Mouse (Mus musculus) ES-E14 (cell line): ENCODE data around the gene Prpf31. TPM values are rescaled to one million over a fixed set of nuclear protein-coding genes. Genes with fewer than 3 reads are reported as not detected.

ENCODE experiments used
- DNase-seq: peaks from one replicate; pipeline ENCODE4 v3.0.0-alpha.2; 2013; ENCODE audit warnings: low read depth, low spot score
- H3K27ac ChIP-seq: 2 replicates; pipeline ENCODE4 v1.5.1; 2012; ENCODE audit warnings: low read depth, mild to moderate bottlenecking, low read length, moderate library complexity, mixed read lengths; ENCODE audit not compliant: poor library complexity, insufficient read depth, severe bottlenecking
- H3K36me3 ChIP-seq: 2 replicates; pipeline ENCODE4 v1.6.1; 2012; ENCODE audit warnings: mild to moderate bottlenecking, low read length, moderate library complexity, mixed read lengths; ENCODE audit not compliant: control insufficient read depth, poor library complexity, insufficient read depth, severe bottlenecking
- H3K4me1 ChIP-seq, 2 experiments: fragments of 150-350 bp in 1 of 2; sonication (generic) in 1 of 2; 2 replicates each; pipeline ENCODE4 v1.6.1; 2012; ENCODE audit warnings: low read length in 2 of 2, mild to moderate bottlenecking in 1 of 2, mixed read lengths in 1 of 2; ENCODE audit not compliant: control insufficient read depth in 2 of 2, insufficient read depth in 2 of 2, poor library complexity in 1 of 2
- H3K4me3 ChIP-seq, 2 experiments: fragments of 150-350 bp in 1 of 2; sonication (generic) in 1 of 2; 2 replicates each; pipeline ENCODE4 v1.5.1; 2012; ENCODE audit warnings: low read length in 2 of 2, low read depth in 1 of 2, mild to moderate bottlenecking in 1 of 2, mixed read lengths in 1 of 2; ENCODE audit not compliant: insufficient read depth in 1 of 2, poor library complexity in 1 of 2, severe bottlenecking in 1 of 2
- H3K9ac ChIP-seq: 2 replicates; pipeline ENCODE4 v1.6.1; 2012; ENCODE audit warnings: low read depth, mild to moderate bottlenecking, low read length, mixed read lengths; ENCODE audit not compliant: poor library complexity, insufficient read depth, severe bottlenecking
- H3K9me3 ChIP-seq: fragments of 150-350 bp; sonication (generic); 2 replicates; pipeline ENCODE4 v1.6.1; 2012; ENCODE audit warnings: low read depth, mild to moderate bottlenecking, low read length; ENCODE audit not compliant: control insufficient read depth, insufficient read depth
- CHD2 ChIP-seq: IDR thresholded peaks from 2 replicates; pipeline ENCODE4 v1.6.1; 2014; ENCODE audit warnings: mild to moderate bottlenecking, low read depth, low read length, inconsistent platforms
- HCFC1 ChIP-seq: IDR thresholded peaks from 2 replicates; pipeline ENCODE4 v1.6.1; 2012; ENCODE audit warnings: low read length, inconsistent platforms, borderline replicate concordance; ENCODE audit not compliant: insufficient read depth
- MAFK ChIP-seq: IDR thresholded peaks from 2 replicates; pipeline ENCODE4 v1.6.1; 2014; ENCODE audit warnings: mild to moderate bottlenecking, low read depth, low read length, inconsistent platforms; ENCODE audit not compliant: insufficient read depth
- ZC3H11A ChIP-seq: IDR thresholded peaks from 2 replicates; pipeline ENCODE4 v1.6.1; 2012; ENCODE audit warnings: low read depth, mild to moderate bottlenecking, inconsistent platforms, low read length, borderline replicate concordance
- ZNF384 ChIP-seq: IDR thresholded peaks from 2 replicates; pipeline ENCODE4 v1.6.1; 2012; ENCODE audit warnings: low read depth, low read length, inconsistent platforms
- in situ Hi-C, 2 experiments: fragments of 600-800 bp; cut with MboI; formaldehyde crosslinking; loops; one replicate each; pipeline ENCODE4 v1.15.1; 2025; ENCODE audit warnings: low sequenced_read_pairs in 2 of 2, inconsistent platforms in 1 of 2; ENCODE audit not compliant: unreplicated experiment in 2 of 2
- total RNA-seq: library from RNA; depleted of rRNA; stranded (reverse); fragments of 300-350 nt; gene quantifications from 2 replicates; pipeline ENCODE4 v1.2.3, GENCODE M21; 2012

Gene Prpf31
- total RNA-seq, 1 experiment = 137 TPM

GRCm38 (mm10) chr7:3616057-3616388 is 13.8 kb upstream of the Prpf31 start, which contains the start of gene Oscar:
TSS of gene Oscar (minus strand) at chr7:3616157.
- no peak for DNase-seq
- Histone ChIP-seq H3K36me3 (peaks cover 12% of the 10 kb centered on the region), H3K4me3 (peak within 1 kb of the TSS; percentile 18 to 98; a peak in 3 of 4 replicates), H3K4me1 (peaks cover 0 to 5% of the 10 kb centered on the region in 2 experiments; a peak in 1 of 4 replicates), H3K27ac (no peak within 1 kb of the TSS), H3K9me3 (no peaks in the 10 kb centered on the region), H3K9ac (no peak within 1 kb of the TSS)
- TF ChIP-seq HCFC1 = no peak
- TF ChIP-seq ZNF384 = no peak
- TF ChIP-seq CHD2 = no peak
- no peak for TF ChIP-seq MAFK
- no peak for TF ChIP-seq ZC3H11A
- in situ Hi-C loops = no loop called here

GRCm38 (mm10) chr7:3616389-3617241 is 13.2 kb upstream of the Prpf31 start:
- in situ Hi-C loops = no loop called here
- TF ChIP-seq CHD2 = no peak
- TF ChIP-seq ZNF384 = peak; percentile 90
- no peak for TF ChIP-seq MAFK
- H3K4me3 ChIP-seq = peak overlapping the region; percentile 18 to 98; a peak in 3 of 4 replicates
- H3K36me3 ChIP-seq = peaks cover 13% of the 10 kb centered on the region
- DNase-seq = no peak
- no peak overlapping the region for H3K27ac ChIP-seq
- H3K4me1 ChIP-seq = peaks cover 0 to under 1% of the 10 kb centered on the region in 2 experiments; a peak in 1 of 4 replicates
- H3K9ac ChIP-seq = no peak overlapping the region
- no peaks in the 10 kb centered on the region for H3K9me3 ChIP-seq

- H3K4me1 ChIP-seq = no peaks in the 10 kb centered on the region
- no peaks in the 10 kb centered on the region for H3K9me3 ChIP-seq
- H3K27ac ChIP-seq = peak within 1 kb of the TSS; percentile 4; the same call in 1 of the 2 replicates
- TF ChIP-seq HCFC1 = peak; percentile 98
- no peak for TF ChIP-seq MAFK
- in situ Hi-C loops = no loop called here
- peaks cover 13% of the 10 kb centered on the region for H3K36me3 ChIP-seq
- DNase-seq = peak; percentile 92
- H3K9ac ChIP-seq = peak within 1 kb of the TSS; percentile 87
- H3K4me3 ChIP-seq = peak within 1 kb of the TSS; percentile 82 to 98
Measured at GRCm38 (mm10) chr7:3617242-3617995, 12.4 kb upstream of the Prpf31 start, which contains the start of gene Ndufa3. TSS of gene Ndufa3 (plus strand) at chr7:3617373.

GRCm38 (mm10) chr7:3629030-3629429 is 755 bp upstream of the Prpf31 start:
- no peaks in the 10 kb centered on the region for H3K9me3 ChIP-seq
- H3K36me3 ChIP-seq = peaks cover 28% of the 10 kb centered on the region

More at GRCm38 (mm10) chr7:3629030-3629429, 755 bp upstream of the Prpf31 start:
- no peak overlapping the region for H3K27ac ChIP-seq
- no peaks in the 10 kb centered on the region for H3K4me1 ChIP-seq
- in situ Hi-C loops = no loop called here
- peak overlapping the region; percentile 89 for H3K9ac ChIP-seq
- no peak for TF ChIP-seq MAFK
- no peak for TF ChIP-seq CHD2
- no peak for TF ChIP-seq ZNF384
- no peak for TF ChIP-seq ZC3H11A
- no peak for TF ChIP-seq HCFC1
- DNase-seq = no peak
- peak overlapping the region; percentile 87 to 96 for H3K4me3 ChIP-seq
